Mouse (Mus musculus): ENCODE data around the gene Lrrk1. TPM values are rescaled to one million over a fixed set of nuclear protein-coding genes. Genes with fewer than 3 reads are reported as not detected.

Gene Lrrk1
- total and polyA plus RNA-seq, 2 experiments = 7.4 to 15.0 TPM

- DNase-seq (ENCODE audit: extremely low read depth, low read depth, low spot score) = peak; percentile 21
- no peaks in the 10 kb centered on the region for H3K79me2 ChIP-seq (ENCODE audit: control insufficient read depth, insufficient read depth, low read length)
- H3K27ac ChIP-seq (replicated peaks; ENCODE audit: insufficient read depth, low read depth, low read length) = peak overlapping the region; percentile 38; the same call in 1 of the 2 replicates
- no peaks in the 10 kb centered on the region; the same call in 1 of the 2 replicates for H3K4me1 ChIP-seq (ENCODE audit: control insufficient read depth, insufficient read depth, low read length)
- H3K4me3 ChIP-seq (ENCODE audit: insufficient read depth, low read depth, low read length) = no peak overlapping the region
- no peaks in the 10 kb centered on the region for H3K27me3 ChIP-seq (ENCODE audit: control insufficient read depth, insufficient read depth, low read length)
- TF ChIP-seq CTCF (IDR thresholded peaks at IDR 0.05; ENCODE audit: low read depth, low read length) (no peak), POLR2A (IDR thresholded peaks at IDR 0.05; ENCODE audit: extremely low read depth, insufficient read depth, low read length) (no peak)
- no peak overlapping the region for H3K9ac ChIP-seq (ENCODE audit: low read depth, low read length)
- H3K36me3 ChIP-seq (ENCODE audit: control insufficient read depth, insufficient read depth, low read length) = no peaks in the 10 kb centered on the region
- 81% methylated on average over 5 of the region's 5 CpGs for WGBS
Measured at GRCm38 (mm10) chr7:66256441-66256840, 131.7 kb downstream of the Lrrk1 start.

DNA sequence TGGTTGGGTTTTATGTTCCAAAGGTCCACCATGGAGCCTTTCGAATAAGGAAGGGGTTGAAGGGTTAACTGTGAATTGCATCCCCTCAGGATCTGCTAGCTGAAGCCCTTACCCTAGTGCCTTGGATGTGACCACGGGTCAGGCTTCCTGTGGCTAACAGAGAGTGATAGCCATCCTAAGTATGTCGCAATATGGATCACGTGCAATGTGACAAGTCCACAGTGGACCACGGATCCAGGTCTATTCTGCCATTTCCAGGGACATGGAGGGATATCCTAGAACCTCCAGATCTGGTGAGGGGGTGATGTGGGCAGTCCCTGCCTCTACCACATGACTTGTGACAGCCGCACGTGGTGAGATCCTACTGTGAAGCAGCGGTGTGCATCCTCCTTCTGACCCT, 133.2 kb downstream of the Lrrk1 start:
- DNase-seq (ENCODE audit: extremely low read depth, low read depth, low spot score) = peak; percentile 36
- no peaks in the 10 kb centered on the region for H3K27me3 ChIP-seq (ENCODE audit: control insufficient read depth, insufficient read depth, low read length)

GRCm38 (mm10) chr7:66253975-66254651, 134.0 kb downstream of the Lrrk1 start:
- peak; percentile 17 for DNase-seq (ENCODE audit: extremely low read depth, low read depth, low spot score)
- Histone ChIP-seq H3K4me1 (ENCODE audit: control insufficient read depth, insufficient read depth, low read length) (no peaks in the 10 kb centered on the region), H3K27ac (replicated peaks; ENCODE audit: insufficient read depth, low read depth, low read length) (peak overlapping the region; percentile 39; the same call in 1 of the 2 replicates)

More for the DNA sequence above, 133.2 kb downstream of the Lrrk1 start:
- Histone ChIP-seq H3K4me3 (ENCODE audit: insufficient read depth, low read depth, low read length) (no peak overlapping the region), H3K9ac (ENCODE audit: low read depth, low read length) (no peak overlapping the region), H3K36me3 (ENCODE audit: control insufficient read depth, insufficient read depth, low read length) (no peaks in the 10 kb centered on the region), H3K27ac (replicated peaks; ENCODE audit: insufficient read depth, low read depth, low read length) (peak overlapping the region; percentile 1; the same call in 1 of the 2 replicates), H3K79me2 (ENCODE audit: control insufficient read depth, insufficient read depth, low read length) (no peaks in the 10 kb centered on the region), H3K4me1 (ENCODE audit: control insufficient read depth, insufficient read depth, low read length) (no peaks in the 10 kb centered on the region)
- TF ChIP-seq POLR2A (IDR thresholded peaks at IDR 0.05; ENCODE audit: extremely low read depth, insufficient read depth, low read length) (no peak), CTCF (IDR thresholded peaks at IDR 0.05; ENCODE audit: low read depth, low read length) (no peak)
- WGBS = 50% methylated on average over 8 of the region's 8 CpGs

GRCm38 (mm10) chr7:66250030-66250429, 138.1 kb downstream of the Lrrk1 start:
- no peaks in the 10 kb centered on the region for H3K4me1 ChIP-seq (ENCODE audit: control insufficient read depth, insufficient read depth, low read length)
- no peaks in the 10 kb centered on the region for H3K27me3 ChIP-seq (ENCODE audit: control insufficient read depth, insufficient read depth, low read length)
- WGBS = 16% methylated on average over 6 of the region's 6 CpGs
- H3K4me3 ChIP-seq (ENCODE audit: insufficient read depth, low read depth, low read length) = no peak overlapping the region
- no peak for TF ChIP-seq POLR2A (IDR thresholded peaks at IDR 0.05; ENCODE audit: extremely low read depth, insufficient read depth, low read length)
- TF ChIP-seq CTCF (IDR thresholded peaks at IDR 0.05; ENCODE audit: low read depth, low read length) = peak; percentile 88
- no peaks in the 10 kb centered on the region for H3K36me3 ChIP-seq (ENCODE audit: control insufficient read depth, insufficient read depth, low read length)
- peak; percentile 29 for DNase-seq (ENCODE audit: extremely low read depth, low read depth, low spot score)
- no peaks in the 10 kb centered on the region for H3K79me2 ChIP-seq (ENCODE audit: control insufficient read depth, insufficient read depth, low read length)
- H3K27ac ChIP-seq (replicated peaks; ENCODE audit: insufficient read depth, low read depth, low read length) = no peak overlapping the region
- H3K9ac ChIP-seq (ENCODE audit: low read depth, low read length) = no peak overlapping the region

More at GRCm38 (mm10) chr7:66253975-66254651, 134.0 kb downstream of the Lrrk1 start:
- Histone ChIP-seq H3K9ac (ENCODE audit: low read depth, low read length) (no peak overlapping the region), H3K79me2 (ENCODE audit: control insufficient read depth, insufficient read depth, low read length) (no peaks in the 10 kb centered on the region), H3K4me3 (ENCODE audit: insufficient read depth, low read depth, low read length) (no peak overlapping the region), H3K36me3 (ENCODE audit: control insufficient read depth, insufficient read depth, low read length) (no peaks in the 10 kb centered on the region), H3K27me3 (ENCODE audit: control insufficient read depth, insufficient read depth, low read length) (no peaks in the 10 kb centered on the region)
- 76% methylated on average over 8 of the region's 8 CpGs for WGBS
- TF ChIP-seq CTCF (IDR thresholded peaks at IDR 0.05; ENCODE audit: low read depth, low read length) (no peak), POLR2A (IDR thresholded peaks at IDR 0.05; ENCODE audit: extremely low read depth, insufficient read depth, low read length) (no peak)

DNA sequence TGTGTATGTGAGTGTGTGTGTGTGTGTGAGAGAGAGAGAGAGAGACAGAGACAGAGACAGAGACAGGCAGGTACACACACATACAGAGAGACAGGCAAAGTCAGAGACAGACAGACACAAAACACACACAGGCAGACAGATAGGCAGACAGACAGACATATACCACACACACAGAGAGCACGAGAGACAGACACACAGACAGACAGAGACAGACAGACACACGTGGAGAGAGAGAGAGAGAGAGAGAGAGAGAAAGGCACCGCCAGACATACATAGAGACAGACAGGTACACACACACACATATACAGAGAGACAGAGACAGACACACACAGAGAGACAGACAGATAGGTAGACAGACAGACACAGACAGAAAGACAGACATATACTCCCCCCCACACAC, 138.7 kb downstream of the Lrrk1 start:
- H3K27ac ChIP-seq (replicated peaks; ENCODE audit: insufficient read depth, low read depth, low read length) = no peak overlapping the region
- H3K9ac ChIP-seq (ENCODE audit: low read depth, low read length) = no peak overlapping the region

GRCm38 (mm10) chr7:66249020-66249419, 139.1 kb downstream of the Lrrk1 start:
- Histone ChIP-seq H3K4me3 (ENCODE audit: insufficient read depth, low read depth, low read length) (no peak overlapping the region), H3K9ac (ENCODE audit: low read depth, low read length) (no peak overlapping the region), H3K79me2 (ENCODE audit: control insufficient read depth, insufficient read depth, low read length) (no peaks in the 10 kb centered on the region), H3K36me3 (ENCODE audit: control insufficient read depth, insufficient read depth, low read length) (no peaks in the 10 kb centered on the region), H3K27me3 (ENCODE audit: control insufficient read depth, insufficient read depth, low read length) (no peaks in the 10 kb centered on the region), H3K4me1 (ENCODE audit: control insufficient read depth, insufficient read depth, low read length) (no peaks in the 10 kb centered on the region), H3K27ac (replicated peaks; ENCODE audit: insufficient read depth, low read depth, low read length) (no peak overlapping the region)
- no peak for DNase-seq (ENCODE audit: extremely low read depth, low read depth, low spot score)
- TF ChIP-seq POLR2A (IDR thresholded peaks at IDR 0.05; ENCODE audit: extremely low read depth, insufficient read depth, low read length) (no peak), CTCF (IDR thresholded peaks at IDR 0.05; ENCODE audit: low read depth, low read length) (no peak)
- 59% methylated on average over 2 of the region's 2 CpGs for WGBS

More for the DNA sequence above, 138.7 kb downstream of the Lrrk1 start:
- no peak for DNase-seq (ENCODE audit: extremely low read depth, low read depth, low spot score)
- Histone ChIP-seq H3K27me3 (ENCODE audit: control insufficient read depth, insufficient read depth, low read length) (no peaks in the 10 kb centered on the region), H3K4me3 (ENCODE audit: insufficient read depth, low read depth, low read length) (no peak overlapping the region), H3K79me2 (ENCODE audit: control insufficient read depth, insufficient read depth, low read length) (no peaks in the 10 kb centered on the region), H3K4me1 (ENCODE audit: control insufficient read depth, insufficient read depth, low read length) (no peaks in the 10 kb centered on the region), H3K36me3 (ENCODE audit: control insufficient read depth, insufficient read depth, low read length) (no peaks in the 10 kb centered on the region)
- 90% methylated on average over 3 of the region's 3 CpGs for WGBS
- TF ChIP-seq POLR2A (IDR thresholded peaks at IDR 0.05; ENCODE audit: extremely low read depth, insufficient read depth, low read length) (no peak), CTCF (IDR thresholded peaks at IDR 0.05; ENCODE audit: low read depth, low read length) (no peak)
